Mouse (Mus musculus): ENCODE results near the gene Ctsc.

GRCm38 (mm10) chr7:88305750-88306149 is 27.9 kb downstream of the Ctsc start:
- TF ChIP-seq CTCF (IDR thresholded peaks at IDR 0.05; ENCODE audit: borderline replicate concordance, extremely low read depth, insufficient read depth, insufficient read length) (no peak), POLR2A (IDR thresholded peaks at IDR 0.05; ENCODE audit: borderline replicate concordance, extremely low read depth, insufficient read depth, insufficient read length, poor library complexity, severe bottlenecking) (no peak)
